Mouse (Mus musculus) heart, adult 2 months (tissue): ENCODE results near the gene Unc45b.

Source experiments
- CTCF ChIP-seq: fragments of 200-600 bp; IDR thresholded peaks from 2 replicates; pipeline ENCODE4 v1.8.1; 2022; ENCODE audit warnings: antibody characterized with exemption, mild to moderate bottlenecking, moderate library complexity
- EP300 ChIP-seq: fragments of 200-500 bp; IDR thresholded peaks from 2 replicates; pipeline ENCODE4 v1.6.1; 2011; ENCODE audit warnings: low read depth, low read length, control low read depth; ENCODE audit not compliant: insufficient read depth
- POLR2A ChIP-seq: fragments of 200-500 bp; IDR thresholded peaks from 2 replicates; pipeline ENCODE4 v1.6.1; 2011; ENCODE audit warnings: mild to moderate bottlenecking, low read depth, low read length, control low read depth; ENCODE audit not compliant: insufficient read depth

DNA sequence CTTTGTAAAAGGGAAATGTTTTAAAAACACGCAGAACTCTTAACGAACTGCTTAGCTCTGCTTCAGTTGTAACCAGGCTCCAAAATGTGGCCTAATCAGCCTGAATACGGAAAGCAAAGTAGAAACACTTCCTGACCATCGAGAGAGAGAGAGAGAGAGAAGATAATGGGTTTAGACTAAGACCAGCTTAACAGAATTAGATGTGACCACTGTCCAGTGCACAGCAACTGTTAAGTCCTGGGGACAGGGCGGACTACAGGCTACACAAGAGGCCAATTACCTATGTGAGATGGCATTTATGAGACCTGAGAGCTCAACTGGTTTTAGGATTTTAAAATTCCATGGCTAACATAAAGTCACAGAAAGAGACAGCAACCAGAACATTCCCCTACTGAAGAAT, 42.4 kb upstream of the Unc45b start:
- TF ChIP-seq CTCF, result no peak
- no peak for TF ChIP-seq POLR2A
- no peak for TF ChIP-seq EP300
